Mouse (Mus musculus) right cerebral cortex, postnatal 25 days (tissue): ENCODE data around the gene Surf4.
"Not testable (repeated sequence)": the region's sequence is repeated elsewhere in the genome, so short reads cannot be mapped to it uniquely, and the experiment has no call there.

Source experiments
- DNase-seq: peaks from one replicate; pipeline ENCODE4 v3.0.0; 2022

The Surf4 gene

DNA sequence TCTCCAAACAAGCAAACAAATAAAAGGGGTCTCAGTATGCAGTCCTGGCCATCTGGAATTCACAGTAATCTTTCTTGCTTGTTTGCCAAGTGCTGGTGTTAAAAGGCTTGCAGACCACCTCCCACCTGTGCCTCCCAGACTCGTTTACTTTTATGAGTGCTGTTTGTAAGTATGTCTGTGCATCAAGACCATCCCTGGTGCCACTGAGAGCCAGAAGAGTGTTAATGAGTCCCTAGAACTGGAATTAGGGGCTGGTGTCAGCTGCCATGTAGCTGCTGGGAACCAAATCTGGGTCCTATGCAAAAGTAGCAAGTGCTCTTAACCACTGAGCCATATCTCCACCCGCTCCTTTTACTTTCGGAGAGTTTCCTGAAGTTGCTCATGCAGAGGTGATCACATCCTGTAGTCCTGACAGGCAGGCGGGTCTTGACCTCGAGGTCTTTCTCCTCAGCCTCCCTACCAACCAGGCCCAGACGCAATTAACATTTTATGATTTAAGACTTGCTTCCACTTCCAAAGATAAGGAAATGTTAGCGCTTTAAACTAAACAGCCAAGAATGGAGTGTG, 31.8 kb downstream of the Surf4 start:
- no peak for DNase-seq

DNA sequence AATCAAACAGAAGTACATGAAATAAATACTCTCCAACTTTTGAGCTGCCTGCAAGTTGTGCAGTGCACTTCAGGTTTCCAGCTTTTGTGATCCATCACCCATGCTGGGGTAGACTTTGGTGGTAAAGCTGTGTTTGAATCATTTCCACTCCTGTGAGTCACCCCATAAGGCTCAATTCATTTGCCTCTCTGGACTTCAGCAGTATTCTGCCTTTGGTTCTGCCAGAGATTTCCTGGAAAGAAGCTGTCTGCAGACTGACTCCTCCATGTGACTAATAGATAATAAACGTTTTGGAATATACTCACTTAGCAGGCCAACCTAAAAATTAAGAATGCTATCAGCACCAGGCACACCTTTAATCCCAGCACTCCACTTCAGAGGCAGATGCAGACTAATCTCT, 33.0 kb downstream of the Surf4 start:
- DNase-seq = no peak

DNA sequence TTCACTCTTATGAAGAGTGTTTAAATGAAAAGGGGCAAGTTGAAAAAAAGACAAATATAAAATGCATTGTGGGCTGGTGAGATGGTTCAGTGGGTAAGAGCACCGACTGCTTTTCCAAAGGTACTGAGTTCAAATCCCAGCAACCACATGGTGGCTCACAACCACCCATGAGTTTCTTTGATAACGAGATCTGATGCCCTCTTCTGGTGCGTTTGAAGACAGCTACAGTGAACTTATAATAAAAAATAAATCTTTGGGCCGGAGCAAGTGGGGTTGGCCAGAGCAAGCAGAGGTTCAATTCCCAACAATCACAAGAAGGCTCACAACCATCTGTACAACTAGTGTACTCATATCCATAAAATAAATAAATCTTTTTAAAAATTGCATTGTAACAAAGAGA, 37.8 kb downstream of the Surf4 start:
- DNase-seq = no peak

- DNase-seq = not testable (repeated sequence)
These were observed 47.6 kb downstream of the Surf4 start for GRCm38 (mm10) chr2:26886170-26886569.

- DNase-seq = not testable (repeated sequence)
These were observed 48.2 kb downstream of the Surf4 start for GRCm38 (mm10) chr2:26885541-26885940.

DNA sequence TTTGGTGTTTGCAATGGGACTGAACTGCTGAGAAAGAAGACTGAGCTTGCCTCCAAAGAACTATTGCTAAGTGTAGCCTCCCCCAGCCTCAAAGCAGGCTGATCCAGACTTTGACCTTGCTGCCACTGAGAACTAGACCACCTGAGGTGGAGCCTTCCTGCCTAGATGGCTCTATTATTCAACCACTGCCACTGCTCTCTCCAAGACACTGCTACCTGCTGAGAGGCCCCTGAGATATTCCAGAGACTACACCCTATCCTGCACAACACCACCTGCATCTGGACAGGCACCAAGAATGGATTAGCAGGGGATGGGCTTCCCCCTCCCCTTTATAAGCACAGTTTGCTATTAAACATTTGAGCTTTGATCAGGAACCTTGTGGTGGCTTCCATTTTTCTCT, 55.2 kb downstream of the Surf4 start:
- DNase-seq = no peak

DNA sequence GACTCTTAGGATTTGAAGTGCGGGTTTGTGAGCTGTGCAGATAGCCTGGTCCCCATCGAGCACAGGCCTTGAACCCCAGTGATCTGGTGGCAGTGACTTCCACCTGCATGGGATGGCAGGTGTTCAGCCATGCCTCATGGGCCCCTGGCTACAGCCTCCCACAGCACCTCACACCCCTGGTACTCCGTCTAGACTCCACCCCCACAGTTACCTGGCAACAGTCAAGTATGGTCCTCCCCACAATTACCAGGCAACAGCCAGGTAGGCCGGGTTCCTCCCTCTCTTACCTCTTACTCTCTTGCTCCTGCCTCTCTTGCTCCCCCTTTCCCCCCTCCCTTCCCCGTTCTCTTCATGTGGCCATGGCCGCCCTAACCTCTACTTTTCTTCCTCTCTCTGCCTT, 63.1 kb downstream of the Surf4 start:
- DNase-seq = no peak
